Mouse (Mus musculus): ENCODE results near the gene Nrgn. TPM values are rescaled to one million over a fixed set of nuclear protein-coding genes. Genes with fewer than 3 reads are reported as not detected.
A peak's percentile ranks its signal among the peaks of the same experiment; 100 is the strongest.

Nrgn gene
- 2,488 and 2,563 TPM in 2 replicates for polyA plus RNA-seq (2012; rRNA removed)

DNA sequence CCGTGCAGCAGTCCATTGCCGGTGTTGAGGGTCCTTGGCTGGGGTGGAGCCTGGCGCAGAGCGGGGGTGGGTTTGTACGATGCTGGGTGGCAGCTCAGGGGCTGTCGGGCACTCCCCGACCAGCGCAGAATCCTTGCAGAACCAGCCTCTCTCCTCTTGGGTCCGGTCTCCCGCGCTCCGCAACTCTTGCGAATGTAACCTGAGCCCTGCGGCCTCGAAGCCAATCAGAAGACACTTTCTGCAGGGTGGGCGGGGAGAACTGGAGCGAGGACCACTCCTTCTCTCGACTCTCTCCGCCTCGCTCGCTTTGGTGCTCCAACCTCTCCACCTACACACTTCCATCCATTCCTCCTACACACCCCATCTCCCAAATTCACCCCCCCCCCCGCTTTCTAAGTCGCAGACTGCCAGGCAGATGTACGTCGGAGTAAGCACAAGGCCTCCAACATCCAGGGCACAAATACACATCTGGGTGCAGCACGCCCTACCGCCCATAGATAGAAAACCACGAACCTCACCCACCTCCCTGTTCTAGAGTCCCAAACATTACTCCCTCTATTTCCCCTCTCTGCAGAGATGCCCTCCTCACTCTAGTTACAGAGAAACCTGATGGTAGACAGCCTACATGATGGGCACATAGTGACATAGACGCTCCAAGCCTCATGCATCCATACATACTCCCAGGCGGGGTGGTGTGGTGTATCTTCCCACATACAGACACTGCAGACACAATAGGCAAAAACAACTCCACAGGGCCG, at the start of gene Nrgn:
TSS of gene Nrgn (minus strand) at position 369 of the 758 bp plus-strand sequence.
- Histone ChIP-seq H3K27ac (ENCODE audit: insufficient read depth, low read length) (peak within 1 kb of the TSS; percentile 94), H3K4me3 (ENCODE audit: insufficient read depth, low read length) (peak within 1 kb of the TSS; percentile 100), H3K4me1 (ENCODE audit: control insufficient read depth, insufficient read depth, low read length) (peaks cover 10% of the 10 kb centered on the region)
- TF ChIP-seq CTCF (IDR thresholded peaks at IDR 0.05; ENCODE audit: extremely low read depth, insufficient read depth, low read length) (no peak), POLR2A (IDR thresholded peaks at IDR 0.05; ENCODE audit: extremely low read depth, insufficient read depth, low read length) (peak; percentile 95)

DNA sequence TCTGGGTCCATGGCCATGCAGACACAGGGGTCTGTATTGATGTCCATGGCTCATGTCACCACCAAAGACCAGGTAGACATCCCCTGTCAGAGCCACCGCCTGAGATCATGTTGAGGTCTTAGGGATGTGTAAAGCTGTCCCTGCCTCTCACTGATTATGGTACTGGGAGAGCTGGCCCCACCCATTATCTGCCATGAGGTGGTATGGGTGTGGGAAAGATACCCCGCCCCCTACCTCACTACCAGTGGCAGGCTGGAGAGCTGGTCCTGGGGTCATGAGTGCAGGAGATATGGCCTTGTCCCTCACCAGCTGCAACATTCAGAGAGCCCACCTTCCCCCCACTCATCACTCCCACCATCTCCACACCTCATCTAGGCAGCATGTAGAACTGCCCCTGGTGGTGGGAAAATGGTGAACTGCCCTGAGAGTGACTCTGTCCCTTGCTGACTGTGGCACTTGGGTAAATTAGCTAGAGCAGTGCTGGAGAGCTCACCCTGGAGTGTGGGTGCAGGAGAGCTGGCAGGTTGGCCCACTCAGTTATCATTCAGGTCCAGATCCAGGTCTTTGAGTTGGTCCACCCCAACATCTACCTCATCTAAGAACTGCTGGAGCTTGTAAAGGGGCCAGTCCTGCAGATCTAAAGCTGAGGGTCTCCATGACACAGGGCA, 48.0 kb upstream of the Nrgn start:
- Histone ChIP-seq H3K4me1 (ENCODE audit: control insufficient read depth, insufficient read depth, low read length) (no peaks in the 10 kb centered on the region), H3K27ac (ENCODE audit: insufficient read depth, low read length) (no peak overlapping the region), H3K4me3 (ENCODE audit: insufficient read depth, low read length) (no peak overlapping the region)
- no peak for TF ChIP-seq POLR2A (IDR thresholded peaks at IDR 0.05; ENCODE audit: extremely low read depth, insufficient read depth, low read length)
- no peak for TF ChIP-seq CTCF (IDR thresholded peaks at IDR 0.05; ENCODE audit: extremely low read depth, insufficient read depth, low read length)

DNA sequence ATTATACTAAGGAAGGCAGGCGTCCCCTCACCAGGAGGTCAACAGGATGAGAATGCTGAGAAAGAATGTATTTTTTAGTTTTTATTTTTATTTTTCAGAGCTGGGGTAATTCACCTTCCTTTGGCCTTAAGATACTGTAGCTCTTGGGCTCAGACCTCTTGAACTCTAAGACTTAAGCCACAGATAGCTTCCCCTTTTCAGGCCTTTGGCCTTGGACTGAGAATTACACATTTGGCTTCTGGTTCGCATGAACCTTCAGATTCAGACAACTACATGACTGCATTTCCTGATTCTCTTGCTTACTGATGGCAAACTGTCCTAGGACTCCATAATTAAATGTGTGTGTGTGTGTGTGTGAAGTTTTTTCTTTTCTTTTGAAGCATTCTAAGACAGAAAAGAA, 45.9 kb upstream of the Nrgn start:
- no peaks in the 10 kb centered on the region for H3K4me1 ChIP-seq (ENCODE audit: control insufficient read depth, insufficient read depth, low read length)
- no peak overlapping the region for H3K4me3 ChIP-seq (ENCODE audit: insufficient read depth, low read length)
- TF ChIP-seq CTCF (IDR thresholded peaks at IDR 0.05; ENCODE audit: extremely low read depth, insufficient read depth, low read length) (no peak), POLR2A (IDR thresholded peaks at IDR 0.05; ENCODE audit: extremely low read depth, insufficient read depth, low read length) (no peak)
- H3K27ac ChIP-seq (ENCODE audit: insufficient read depth, low read length): no peak overlapping the region

DNA sequence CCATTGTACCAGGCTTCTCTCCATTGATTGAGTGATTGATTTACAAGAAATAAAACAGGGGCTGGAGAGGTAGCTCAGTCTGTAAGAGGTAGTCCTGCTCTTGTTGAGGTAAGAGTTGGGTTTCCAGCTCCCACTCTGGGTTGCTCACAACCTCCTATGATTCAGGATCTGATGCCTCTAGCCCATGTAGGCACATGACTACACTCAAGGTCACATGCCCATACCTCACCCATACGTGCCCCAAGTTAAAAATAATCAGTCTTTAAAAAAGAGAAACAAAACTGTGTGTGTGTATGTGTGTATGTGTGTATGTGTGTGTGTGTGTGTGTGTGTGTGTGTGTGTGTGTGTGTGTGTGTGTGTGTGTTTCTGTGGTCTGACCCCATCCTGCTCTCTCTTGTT, 42.9 kb upstream of the Nrgn start:
- H3K4me1 ChIP-seq (ENCODE audit: control insufficient read depth, insufficient read depth, low read length): no peaks in the 10 kb centered on the region
- no peak overlapping the region for H3K27ac ChIP-seq (ENCODE audit: insufficient read depth, low read length)
- TF ChIP-seq CTCF (IDR thresholded peaks at IDR 0.05; ENCODE audit: extremely low read depth, insufficient read depth, low read length): no peak
- TF ChIP-seq POLR2A (IDR thresholded peaks at IDR 0.05; ENCODE audit: extremely low read depth, insufficient read depth, low read length): no peak
- H3K4me3 ChIP-seq (ENCODE audit: insufficient read depth, low read length): no peak overlapping the region

DNA sequence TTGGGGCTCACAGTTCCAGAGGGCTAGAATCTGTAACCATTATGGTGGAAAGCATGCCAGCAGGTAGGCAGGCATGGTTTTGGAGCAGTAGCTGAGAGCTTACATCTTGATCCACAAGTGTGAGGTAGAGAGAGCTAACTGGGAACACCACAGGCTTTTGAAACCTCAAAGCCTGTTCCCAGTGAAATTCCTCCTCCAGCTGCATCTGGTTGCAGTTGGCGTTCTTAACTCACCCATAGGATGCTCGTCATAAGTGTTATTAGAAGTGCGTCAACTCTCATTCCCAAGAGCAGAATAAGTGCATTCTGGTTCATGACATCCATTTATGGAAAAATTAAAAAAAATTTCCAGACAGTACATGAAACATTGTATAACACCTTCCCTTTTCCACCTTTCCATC, 41.0 kb upstream of the Nrgn start:
- TF ChIP-seq POLR2A (IDR thresholded peaks at IDR 0.05; ENCODE audit: extremely low read depth, insufficient read depth, low read length) (no peak), CTCF (IDR thresholded peaks at IDR 0.05; ENCODE audit: extremely low read depth, insufficient read depth, low read length) (no peak)
- H3K4me3 ChIP-seq (ENCODE audit: insufficient read depth, low read length): no peak overlapping the region
- no peak overlapping the region for H3K27ac ChIP-seq (ENCODE audit: insufficient read depth, low read length)
- no peaks in the 10 kb centered on the region for H3K4me1 ChIP-seq (ENCODE audit: control insufficient read depth, insufficient read depth, low read length)

DNA sequence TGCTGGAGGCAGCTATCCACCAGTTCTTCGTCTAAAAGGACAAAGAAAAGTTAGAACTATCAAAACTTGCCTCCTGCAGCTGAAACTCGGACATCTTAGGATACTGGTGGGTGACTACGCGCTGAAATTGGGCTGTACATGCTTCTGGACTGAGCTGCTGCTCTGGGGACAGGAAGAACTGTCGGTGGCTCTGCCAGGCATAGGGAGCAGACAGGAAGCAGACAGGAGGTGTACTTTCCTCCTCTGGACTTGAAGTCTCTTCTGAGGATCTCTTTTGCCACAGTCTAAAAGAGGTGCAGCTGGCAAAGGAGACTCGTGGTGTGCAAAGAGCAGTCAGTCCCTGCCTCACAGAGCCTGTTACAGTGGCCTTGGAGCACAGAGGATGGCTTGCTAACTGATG, 39.9 kb upstream of the Nrgn start:
- Histone ChIP-seq H3K4me3 (ENCODE audit: insufficient read depth, low read length) (no peak overlapping the region), H3K4me1 (ENCODE audit: control insufficient read depth, insufficient read depth, low read length) (no peaks in the 10 kb centered on the region), H3K27ac (ENCODE audit: insufficient read depth, low read length) (no peak overlapping the region)
- TF ChIP-seq CTCF (IDR thresholded peaks at IDR 0.05; ENCODE audit: extremely low read depth, insufficient read depth, low read length) (no peak), POLR2A (IDR thresholded peaks at IDR 0.05; ENCODE audit: extremely low read depth, insufficient read depth, low read length) (no peak)

DNA sequence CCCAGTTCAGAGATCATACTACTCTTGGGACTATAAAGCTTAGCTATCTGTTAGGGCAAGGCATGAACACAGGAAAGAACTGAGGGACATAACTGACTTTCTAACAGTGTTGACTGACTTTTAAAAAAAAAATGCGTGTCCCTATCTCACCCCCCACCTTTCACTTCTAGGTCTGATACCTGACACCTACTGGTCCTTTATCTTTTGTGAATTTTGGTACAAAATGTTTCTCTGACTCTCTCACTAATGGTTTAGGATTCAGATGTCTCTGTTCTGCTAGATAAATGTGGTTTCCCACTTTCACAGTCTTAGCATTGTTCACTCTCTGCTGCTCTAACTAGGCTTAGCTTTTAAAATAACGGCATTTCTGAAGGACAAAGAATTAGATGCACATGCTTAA, 39.3 kb upstream of the Nrgn start:
- no peak for TF ChIP-seq CTCF (IDR thresholded peaks at IDR 0.05; ENCODE audit: extremely low read depth, insufficient read depth, low read length)
- TF ChIP-seq POLR2A (IDR thresholded peaks at IDR 0.05; ENCODE audit: extremely low read depth, insufficient read depth, low read length): no peak
- Histone ChIP-seq H3K4me3 (ENCODE audit: insufficient read depth, low read length) (no peak overlapping the region), H3K27ac (ENCODE audit: insufficient read depth, low read length) (no peak overlapping the region), H3K4me1 (ENCODE audit: control insufficient read depth, insufficient read depth, low read length) (no peaks in the 10 kb centered on the region)

DNA sequence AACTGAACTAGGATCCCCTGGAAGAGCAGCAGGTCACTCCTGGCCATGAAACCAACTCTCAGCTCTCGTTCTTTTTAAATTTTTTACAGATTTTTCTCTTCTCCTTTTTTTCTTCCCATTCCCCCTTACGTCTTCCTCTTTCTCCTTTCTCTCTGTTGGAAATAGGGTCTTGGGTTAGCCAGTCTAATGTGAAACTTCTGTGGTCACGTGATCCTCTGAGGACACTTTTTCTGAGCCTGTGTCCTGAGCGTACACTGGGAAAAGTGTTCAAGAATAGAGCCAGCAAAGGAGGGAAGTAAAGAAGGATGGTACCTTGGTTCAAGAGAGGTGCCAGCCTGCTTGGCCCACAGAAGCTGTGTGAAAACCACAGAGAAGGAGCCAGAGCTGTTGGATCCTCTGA, 37.7 kb upstream of the Nrgn start:
- H3K4me1 ChIP-seq (ENCODE audit: control insufficient read depth, insufficient read depth, low read length): no peaks in the 10 kb centered on the region; the same call in 1 of the 2 replicates
- no peak overlapping the region for H3K27ac ChIP-seq (ENCODE audit: insufficient read depth, low read length)
- H3K4me3 ChIP-seq (ENCODE audit: insufficient read depth, low read length): no peak overlapping the region
- no peak for TF ChIP-seq CTCF (IDR thresholded peaks at IDR 0.05; ENCODE audit: extremely low read depth, insufficient read depth, low read length)
- no peak for TF ChIP-seq POLR2A (IDR thresholded peaks at IDR 0.05; ENCODE audit: extremely low read depth, insufficient read depth, low read length)

DNA sequence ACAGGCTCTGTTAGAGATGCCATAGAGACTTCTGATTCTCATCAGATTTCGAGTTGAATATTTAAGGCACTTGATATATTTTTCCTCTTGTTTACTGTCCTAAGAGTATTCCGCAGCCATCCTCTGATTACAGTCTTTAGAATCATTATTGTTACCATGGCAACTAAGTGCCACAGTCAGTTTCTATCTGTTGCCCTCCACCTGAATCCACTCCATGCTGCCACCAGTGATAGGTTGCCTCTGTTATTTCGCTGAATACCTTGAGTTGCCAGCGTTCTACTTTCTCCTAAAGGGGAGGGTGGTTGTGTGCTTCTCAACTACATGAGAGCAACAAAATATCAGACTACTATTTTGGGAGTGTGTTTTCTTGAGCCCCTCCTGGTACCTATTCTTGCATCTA, 34.0 kb upstream of the Nrgn start:
- TF ChIP-seq CTCF (IDR thresholded peaks at IDR 0.05; ENCODE audit: extremely low read depth, insufficient read depth, low read length) (no peak), POLR2A (IDR thresholded peaks at IDR 0.05; ENCODE audit: extremely low read depth, insufficient read depth, low read length) (no peak)
- Histone ChIP-seq H3K27ac (ENCODE audit: insufficient read depth, low read length) (no peak overlapping the region), H3K4me3 (ENCODE audit: insufficient read depth, low read length) (no peak overlapping the region), H3K4me1 (ENCODE audit: control insufficient read depth, insufficient read depth, low read length) (no peaks in the 10 kb centered on the region; the same call in 1 of the 2 replicates)

DNA sequence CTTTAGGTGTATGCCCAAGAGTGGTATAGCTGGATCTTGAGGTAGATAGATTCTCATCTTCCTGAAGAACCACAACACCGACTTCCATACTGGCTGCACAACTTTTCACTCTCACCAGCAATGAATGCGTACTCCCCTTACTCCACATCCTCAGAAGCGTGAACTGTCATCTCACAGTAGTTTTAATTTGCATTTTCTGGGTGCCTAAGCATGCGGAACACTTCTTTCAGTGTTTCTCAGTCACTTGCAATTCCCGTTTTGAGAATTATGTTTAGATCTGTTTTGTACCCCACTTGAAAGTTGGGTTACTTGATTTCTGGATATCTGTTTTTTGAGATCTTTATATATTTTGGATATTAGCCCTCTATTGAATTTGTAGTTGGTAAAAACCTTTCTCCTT, 30.9 kb upstream of the Nrgn start:
- H3K27ac ChIP-seq (ENCODE audit: insufficient read depth, low read length): no peak overlapping the region
- H3K4me1 ChIP-seq (ENCODE audit: control insufficient read depth, insufficient read depth, low read length): no peaks in the 10 kb centered on the region; the same call in 1 of the 2 replicates
- no peak overlapping the region for H3K4me3 ChIP-seq (ENCODE audit: insufficient read depth, low read length)
- TF ChIP-seq POLR2A (IDR thresholded peaks at IDR 0.05; ENCODE audit: extremely low read depth, insufficient read depth, low read length) (no peak), CTCF (IDR thresholded peaks at IDR 0.05; ENCODE audit: extremely low read depth, insufficient read depth, low read length) (no peak)
